In the genomic region with DNA sequence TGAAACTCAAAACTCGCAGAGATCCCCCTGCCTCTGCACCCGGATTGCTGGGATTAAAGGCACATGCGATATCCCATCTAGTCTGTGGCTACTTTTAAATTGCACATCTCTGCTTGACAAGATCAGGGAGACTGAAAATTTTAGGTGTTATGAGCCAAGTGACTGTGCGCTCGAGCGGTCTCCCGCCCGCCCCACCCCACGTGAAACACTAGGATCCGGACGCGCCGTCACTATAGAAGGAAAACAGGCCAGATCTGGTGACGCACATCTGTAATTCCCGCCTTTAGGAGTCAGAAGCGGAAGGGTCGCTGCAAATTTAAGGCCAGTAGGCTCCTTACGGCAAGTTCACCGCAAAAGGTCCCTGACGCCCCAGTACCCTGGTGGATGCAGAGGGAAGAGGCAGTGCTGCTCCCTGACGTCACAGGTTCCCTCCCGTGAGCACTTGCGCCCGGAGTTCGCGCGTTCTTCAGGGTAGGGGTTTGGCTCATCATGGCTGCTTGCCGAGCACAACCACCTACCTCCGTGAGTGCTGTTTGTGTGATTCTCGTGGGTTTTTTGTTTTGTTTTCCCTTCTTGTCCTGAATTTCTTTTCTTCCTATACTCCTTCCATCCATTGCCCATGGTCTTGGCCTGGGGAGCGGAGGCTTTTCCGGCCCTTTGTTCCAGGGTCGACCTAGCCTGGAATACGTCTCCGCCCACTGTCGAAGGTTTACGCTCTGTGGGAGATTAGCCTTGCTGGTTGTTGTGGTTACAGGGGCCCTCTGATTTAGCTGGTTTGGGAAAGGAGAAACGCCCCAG, we compare ENCODE assay signal across 8 mouse cellular contexts. TPM values are rescaled to one million over a fixed set of nuclear protein-coding genes. Genes with fewer than 3 reads are reported as not detected.
A peak's percentile ranks its signal among the peaks of the same experiment; 100 is the strongest.
DNase-seq lines count a peak whose midpoint lies in the region; ATAC-seq lines count a peak whose summit lies in the region.

A gene (plus strand): TSS at position 268 of the 798 bp plus-strand sequence.

- peak; percentile 89 for DNase-seq in Muller cell, postnatal 12 days (ENCODE audit: inconsistent ontology term)
- peak; percentile 92 for DNase-seq in cerebellum, adult 9-11 months
- peak; percentile 81 to 88 for DNase-seq in frontal cortex, postnatal 10 days (ENCODE audit: low spot score in 2 of 2)
- DNase-seq in layer of hippocampus, postnatal 25 days (ENCODE audit: extremely low spot score in 1 of 2, low spot score in 1 of 2), result peak; percentile 79 to 82
- DNase-seq in lung, postnatal 25 days (ENCODE audit: low spot score), result peak; percentile 92
- DNase-seq in retina, embryonic 14.5 days (ENCODE audit: low spot score), result peak; percentile 94
- DNase-seq in thymus, postnatal 4 days, result peak; percentile 91

- peak within 1 kb of the TSS; percentile 87 for H3K27ac ChIP-seq in hindbrain, embryonic 12.5 days

- no peaks in the 10 kb centered on the region for H3K27me3 ChIP-seq in hindbrain, embryonic 12.5 days

- no peaks in the 10 kb centered on the region for H3K9me3 ChIP-seq in hindbrain, embryonic 12.5 days (replicated peaks)

- H3K4me2 ChIP-seq in hindbrain, embryonic 12.5 days (replicated peaks), result peak within 1 kb of the TSS; percentile 78

- WGBS in hindbrain, embryonic 12.5 days, result 4% methylated on average over 38 of the region's 38 CpGs

- peak within 1 kb of the TSS; percentile 68 for H3K4me3 ChIP-seq in hindbrain, embryonic 12.5 days

- H3K36me3 ChIP-seq in hindbrain, embryonic 12.5 days, result peaks cover under 1% of the 10 kb centered on the region; the same call in 1 of the 2 replicates

- ATAC-seq in hindbrain, embryonic 12.5 days (ENCODE audit: low FRiP score), result peak; percentile 94

- H3K9ac ChIP-seq in hindbrain, embryonic 12.5 days, result peak within 1 kb of the TSS; percentile 80

- peaks cover 20% of the 10 kb centered on the region for H3K4me1 ChIP-seq in hindbrain, embryonic 12.5 days

RNA-seq across cellular contexts. Expression of the gene that starts here (rescaled TPM):
- polyA plus RNA-seq in hindbrain, embryonic 12.5 days (2016; fragmentation: Nextera tagmentation; extraction: Ambion mirVana), result 64.8 and 66.4 TPM in 2 replicates
- total RNA-seq in layer of hippocampus, postnatal 25 days (2021), result 10 to 100 TPM; 35.5 to 36.0 TPM

Comparison
In these comparisons a context has a peak if more than half of its experiments do, and no peak if none do; other contexts are left out.
1. Peak in every context shown above with its lines: DNase-seq, ATAC-seq, H3K4me3 ChIP-seq and H3K27ac ChIP-seq.